Mouse (Mus musculus) ES-Bruce4 (cell line): ENCODE data around the gene Hs3st1.

Experiments used
- CTCF ChIP-seq: IDR thresholded peaks from one replicate; pipeline ENCODE4 v1.8.1; 2011; ENCODE audit warnings: low read depth, low read length
- POLR2A ChIP-seq: IDR thresholded peaks from one replicate; pipeline ENCODE4 v1.8.1; 2011; ENCODE audit warnings: low read length; ENCODE audit not compliant: insufficient read depth

DNA sequence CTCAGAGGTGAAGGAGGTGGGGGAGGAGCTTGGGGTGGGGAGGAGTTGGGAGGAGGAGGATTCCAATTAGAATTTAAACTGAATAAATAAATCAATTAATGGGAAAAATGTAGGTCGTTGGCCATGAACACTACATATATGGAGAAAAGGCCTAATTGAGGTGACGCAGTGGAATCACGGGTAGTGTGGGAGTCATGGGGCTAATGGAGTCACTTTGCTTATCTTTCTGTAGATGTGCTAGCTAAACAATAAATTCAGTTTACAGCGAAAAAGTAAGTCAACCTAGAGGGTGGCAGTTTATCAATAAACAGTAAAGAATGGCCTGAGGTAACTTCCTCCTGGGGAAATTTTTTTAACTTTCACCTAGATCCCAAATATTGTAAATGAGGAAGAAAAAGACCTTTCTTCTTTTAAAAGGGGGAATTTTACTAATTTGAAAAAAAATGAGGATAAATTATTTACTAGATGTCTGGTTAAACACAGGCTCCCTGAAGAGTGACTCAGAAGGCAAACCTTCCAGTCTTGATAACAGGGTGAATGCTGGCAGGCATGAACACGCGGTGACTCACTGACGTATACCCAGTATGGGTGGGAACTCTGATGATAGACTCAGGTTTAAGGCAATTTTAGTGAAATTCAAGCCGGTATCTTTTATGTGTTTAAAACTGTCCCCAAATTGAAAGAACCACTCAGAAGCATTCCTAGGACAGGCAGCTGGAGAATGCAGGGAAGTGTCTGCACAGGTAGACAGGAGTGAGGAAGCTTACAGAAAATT, 6.6 kb upstream of the Hs3st1 start:
- TF ChIP-seq CTCF (no peak), POLR2A (no peak)
